Mouse (Mus musculus): ENCODE measurements around the gene Srrm3. TPM values are rescaled to one million over a fixed set of nuclear protein-coding genes. Genes with fewer than 3 reads are reported as not detected.

Srrm3 gene
- polyA plus RNA-seq (2015; fragmentation: Nextera tagmentation; extraction: Ambion mirVana), result not detected in 2 replicates

GRCm38 (mm10) chr5:135806555-135807262 lies at the start of gene Srrm3:
Gene Srrm3 (plus strand): TSS chr5:135806890.
- no peak within 1 kb of the TSS for H3K4me3 ChIP-seq (ENCODE audit: low read depth, low read length)
- no peak within 1 kb of the TSS for H3K4me2 ChIP-seq (ENCODE audit: low read depth, low read length)
- no peaks in the 10 kb centered on the region for H3K9me3 ChIP-seq (ENCODE audit: low read length)
- no peaks in the 10 kb centered on the region for H3K36me3 ChIP-seq (replicated peaks; ENCODE audit: insufficient read depth, low read length)
- peak; percentile 93 for DNase-seq
- WGBS (ENCODE audit: insufficient replicate concordance), result 4% methylated on average over 29 of the region's 29 CpGs
- peak; percentile 84 for ATAC-seq
- no peak within 1 kb of the TSS for H3K9ac ChIP-seq (replicated peaks)
- no peaks in the 10 kb centered on the region for H3K27me3 ChIP-seq (ENCODE audit: insufficient read depth, low read length)
- TF ChIP-seq EP300 (IDR thresholded peaks at IDR 0.05; ENCODE audit: low read depth) (no peak), CTCF (IDR thresholded peaks at IDR 0.05; ENCODE audit: low read depth) (peak; percentile 100)
- no peaks in the 10 kb centered on the region for H3K4me1 ChIP-seq (ENCODE audit: insufficient read depth)
- no peak within 1 kb of the TSS for H3K27ac ChIP-seq (ENCODE audit: low read depth)

GRCm38 (mm10) chr5:135761881-135762280 lies 44.8 kb upstream of the Srrm3 start:
- H3K36me3 ChIP-seq (replicated peaks; ENCODE audit: insufficient read depth, low read length), result no peaks in the 10 kb centered on the region
- H3K4me1 ChIP-seq (ENCODE audit: insufficient read depth), result no peaks in the 10 kb centered on the region
- peak; percentile 92 for ATAC-seq
- 58% methylated on average over 3 of the region's 3 CpGs for WGBS (ENCODE audit: insufficient replicate concordance)
- no peak overlapping the region for H3K4me3 ChIP-seq (ENCODE audit: low read depth, low read length)
- H3K27ac ChIP-seq (ENCODE audit: low read depth), result no peak overlapping the region
- H3K9ac ChIP-seq (replicated peaks), result no peak overlapping the region
- H3K9me3 ChIP-seq (ENCODE audit: low read length), result peaks cover 3% of the 10 kb centered on the region; the same call in 1 of the 2 replicates
- peak; percentile 53 for DNase-seq
- H3K27me3 ChIP-seq (ENCODE audit: insufficient read depth, low read length), result no peaks in the 10 kb centered on the region
- H3K4me2 ChIP-seq (ENCODE audit: low read depth, low read length), result no peak overlapping the region
- TF ChIP-seq CTCF (IDR thresholded peaks at IDR 0.05; ENCODE audit: low read depth) (no peak), EP300 (IDR thresholded peaks at IDR 0.05; ENCODE audit: low read depth) (no peak)

DNA sequence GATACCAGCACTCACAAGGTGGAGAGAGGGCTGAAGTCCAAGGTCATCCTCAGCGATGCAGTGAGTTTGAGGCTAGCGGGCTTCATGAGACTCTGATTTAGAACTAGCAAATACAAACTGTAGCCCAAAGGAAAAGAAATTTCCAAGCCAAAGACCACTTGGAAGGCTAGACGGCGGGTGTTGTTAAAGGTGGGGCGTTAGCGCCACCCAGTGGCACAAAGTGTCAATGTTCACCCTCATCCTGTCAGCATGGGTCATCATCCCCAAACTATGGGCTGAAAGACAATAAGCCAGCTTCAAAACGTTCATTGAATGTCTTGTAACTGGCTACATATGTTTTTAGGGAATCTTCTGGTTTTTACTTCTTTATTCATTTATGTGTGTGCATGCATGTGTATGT lies 43.2 kb upstream of the Srrm3 start:
- Histone ChIP-seq H3K27me3 (ENCODE audit: insufficient read depth, low read length) (no peaks in the 10 kb centered on the region), H3K9ac (replicated peaks) (no peak overlapping the region), H3K4me3 (ENCODE audit: low read depth, low read length) (no peak overlapping the region), H3K9me3 (ENCODE audit: low read length) (peaks cover 3% of the 10 kb centered on the region; the same call in 1 of the 2 replicates), H3K27ac (ENCODE audit: low read depth) (no peak overlapping the region), H3K4me2 (ENCODE audit: low read depth, low read length) (no peak overlapping the region), H3K4me1 (ENCODE audit: insufficient read depth) (no peaks in the 10 kb centered on the region), H3K36me3 (replicated peaks; ENCODE audit: insufficient read depth, low read length) (no peaks in the 10 kb centered on the region)
- TF ChIP-seq CTCF (IDR thresholded peaks at IDR 0.05; ENCODE audit: low read depth) (peak; percentile 91), EP300 (IDR thresholded peaks at IDR 0.05; ENCODE audit: low read depth) (no peak)
- DNase-seq (peak; percentile 81), ATAC-seq (peak; percentile 46; the same call in 1 of the 2 replicates)
- WGBS (ENCODE audit: insufficient replicate concordance), result 3% methylated on average over 7 of the region's 7 CpGs

- H3K4me1 ChIP-seq (ENCODE audit: insufficient read depth), result no peaks in the 10 kb centered on the region
- WGBS (ENCODE audit: insufficient replicate concordance), result 66% methylated on average over 3 of the region's 3 CpGs
- no peak for TF ChIP-seq EP300 (IDR thresholded peaks at IDR 0.05; ENCODE audit: low read depth)
- no peak for TF ChIP-seq CTCF (IDR thresholded peaks at IDR 0.05; ENCODE audit: low read depth)
- no peak overlapping the region for H3K4me2 ChIP-seq (ENCODE audit: low read depth, low read length)
- no peaks in the 10 kb centered on the region for H3K27me3 ChIP-seq (ENCODE audit: insufficient read depth, low read length)
- no peak overlapping the region for H3K4me3 ChIP-seq (ENCODE audit: low read depth, low read length)
- H3K27ac ChIP-seq (ENCODE audit: low read depth), result no peak overlapping the region
- H3K9ac ChIP-seq (replicated peaks), result no peak overlapping the region
- DNase-seq (no peak), ATAC-seq (no peak)
- peaks cover 3% of the 10 kb centered on the region; the same call in 1 of the 2 replicates for H3K9me3 ChIP-seq (ENCODE audit: low read length)
- no peaks in the 10 kb centered on the region for H3K36me3 ChIP-seq (replicated peaks; ENCODE audit: insufficient read depth, low read length)
These were observed 41.7 kb upstream of the Srrm3 start for GRCm38 (mm10) chr5:135764971-135765370.

- Histone ChIP-seq H3K27me3 (ENCODE audit: insufficient read depth, low read length) (no peaks in the 10 kb centered on the region), H3K9me3 (ENCODE audit: low read length) (no peaks in the 10 kb centered on the region), H3K9ac (replicated peaks) (no peak overlapping the region), H3K27ac (ENCODE audit: low read depth) (no peak overlapping the region), H3K4me3 (ENCODE audit: low read depth, low read length) (no peak overlapping the region), H3K4me1 (ENCODE audit: insufficient read depth) (peaks cover 18% of the 10 kb centered on the region), H3K36me3 (replicated peaks; ENCODE audit: insufficient read depth, low read length) (no peaks in the 10 kb centered on the region), H3K4me2 (ENCODE audit: low read depth, low read length) (0 out of 2 replicates have a peak overlapping the region, but pooled peaks have one; percentile 9)
- 13% methylated on average over 3 of the region's 3 CpGs for WGBS (ENCODE audit: insufficient replicate concordance)
- no peak for TF ChIP-seq EP300 (IDR thresholded peaks at IDR 0.05; ENCODE audit: low read depth)
- DNase-seq (no peak), ATAC-seq (no peak)
These were observed 34.2 kb upstream of the Srrm3 start for GRCm38 (mm10) chr5:135772519-135772918.

DNA sequence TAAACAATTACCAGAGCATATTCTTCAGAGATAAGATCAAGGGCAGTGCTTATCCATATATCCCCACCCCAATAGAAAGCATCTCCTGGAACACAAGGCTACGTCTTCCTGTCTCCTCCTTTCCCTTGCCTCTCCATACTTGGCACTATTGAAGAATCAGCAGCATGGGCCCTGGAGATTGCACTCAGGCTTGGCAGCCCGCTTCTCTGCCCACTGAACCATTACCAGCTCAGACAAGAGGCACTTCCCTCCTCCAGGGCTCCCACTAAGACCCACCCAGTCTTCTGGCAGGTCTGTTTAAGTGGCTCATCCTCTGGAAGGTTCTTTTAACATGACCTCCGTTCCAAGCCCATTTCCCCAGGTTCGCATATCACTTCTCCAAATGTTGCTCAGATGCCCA lies 30.1 kb upstream of the Srrm3 start:
- peaks cover 40% of the 10 kb centered on the region for H3K4me1 ChIP-seq (ENCODE audit: insufficient read depth)
- no peaks in the 10 kb centered on the region for H3K27me3 ChIP-seq (ENCODE audit: insufficient read depth, low read length)
- H3K4me2 ChIP-seq (ENCODE audit: low read depth, low read length), result no peak overlapping the region
- no peak for DNase-seq
- no peak for ATAC-seq
- H3K27ac ChIP-seq (ENCODE audit: low read depth), result no peak overlapping the region
- H3K4me3 ChIP-seq (ENCODE audit: low read depth, low read length), result no peak overlapping the region
- 85% methylated on average over 4 of the region's 4 CpGs for WGBS (ENCODE audit: insufficient replicate concordance)
- no peak for TF ChIP-seq CTCF (IDR thresholded peaks at IDR 0.05; ENCODE audit: low read depth)
- TF ChIP-seq EP300 (IDR thresholded peaks at IDR 0.05; ENCODE audit: low read depth), result no peak
- H3K36me3 ChIP-seq (replicated peaks; ENCODE audit: insufficient read depth, low read length), result no peaks in the 10 kb centered on the region
- no peaks in the 10 kb centered on the region for H3K9me3 ChIP-seq (ENCODE audit: low read length)
- H3K9ac ChIP-seq (replicated peaks), result no peak overlapping the region

Measured in liver, postnatal 0 days (tissue).